Mouse (Mus musculus) B cell, adult 2 months (primary cell): ENCODE measurements around the gene Hist1h4k.

ENCODE experiments used
- DNase-seq, 2 experiments: peaks; one replicate each; pipeline ENCODE4 v3.0.0; 2022

Hist1h4k gene

DNA sequence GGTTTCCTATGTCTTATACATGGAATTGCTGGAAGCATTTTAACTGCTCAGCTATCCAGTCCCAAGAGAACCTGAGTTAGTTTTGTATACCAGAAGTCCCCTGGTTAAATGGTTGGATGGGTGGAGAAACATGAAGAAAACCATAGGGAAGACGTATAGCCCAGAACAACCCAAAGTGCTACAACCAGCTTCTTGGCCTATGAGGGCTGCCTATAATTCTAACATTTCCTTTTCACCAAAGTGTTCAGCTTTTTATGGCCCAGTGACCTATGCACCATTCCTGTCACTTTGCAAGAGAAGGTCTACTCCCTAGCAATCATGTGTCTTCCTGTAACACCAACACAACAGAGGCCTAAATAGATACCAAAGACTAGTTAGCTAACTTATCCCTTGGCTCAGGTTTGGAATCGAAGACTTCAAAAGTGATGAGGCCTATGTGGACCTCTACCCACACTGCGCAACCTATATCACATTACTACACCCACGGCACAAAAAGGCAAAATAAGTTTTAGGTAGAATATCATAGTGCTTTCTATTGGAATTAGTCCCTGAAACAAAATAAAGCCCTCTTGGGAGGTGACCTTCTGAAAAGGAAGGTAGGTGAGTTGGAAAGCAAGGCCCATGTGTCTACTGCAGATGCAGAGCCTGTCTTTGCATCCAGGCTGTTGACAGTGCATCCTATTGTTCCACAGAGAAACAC lies 31.8 kb downstream of the Hist1h4k start:
- DNase-seq, result no peak

DNA sequence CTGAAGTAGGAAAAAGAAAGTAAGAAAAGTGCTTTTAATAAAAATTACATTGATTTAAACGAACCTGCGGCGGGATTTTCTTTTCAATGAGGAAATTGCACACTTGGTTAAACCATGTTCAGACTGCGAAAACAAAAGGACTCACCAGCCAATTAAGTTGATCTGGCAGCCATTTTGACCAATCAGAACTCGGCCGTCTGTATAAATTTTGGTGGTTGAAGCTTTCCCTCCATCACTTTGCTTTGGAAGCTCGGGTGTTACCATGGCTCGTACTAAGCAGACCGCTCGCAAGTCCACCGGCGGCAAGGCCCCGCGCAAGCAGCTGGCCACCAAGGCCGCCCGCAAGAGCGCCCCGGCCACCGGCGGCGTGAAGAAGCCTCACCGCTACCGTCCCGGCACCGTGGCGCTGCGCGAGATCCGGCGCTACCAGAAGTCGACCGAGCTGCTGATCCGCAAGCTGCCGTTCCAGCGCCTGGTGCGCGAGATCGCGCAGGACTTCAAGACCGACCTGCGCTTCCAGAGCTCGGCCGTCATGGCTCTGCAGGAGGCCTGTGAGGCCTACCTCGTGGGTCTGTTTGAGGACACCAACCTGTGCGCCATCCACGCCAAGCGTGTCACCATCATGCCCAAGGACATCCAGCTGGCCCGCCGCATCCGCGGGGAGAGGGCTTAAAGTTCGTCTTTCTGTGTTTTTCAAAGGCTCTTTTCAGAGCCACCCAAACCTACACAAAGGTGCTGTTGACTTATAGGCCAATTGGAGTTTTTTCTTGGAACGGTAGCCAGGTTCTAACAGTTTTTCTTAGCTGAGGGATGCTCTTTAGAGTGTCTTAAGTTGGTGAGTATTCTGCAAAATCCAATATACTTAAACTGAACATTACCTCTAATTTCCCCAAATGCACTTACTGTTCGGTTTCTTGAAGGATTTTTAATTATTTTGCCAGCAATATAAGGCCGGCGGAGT lies 32.6 kb downstream of the Hist1h4k start, which contains the start of gene Hist1h3h:
Hist1h3h (plus strand) TSS at position 263 of the 961 bp plus-strand sequence.
- DNase-seq, result peak; percentile 79 to 80

DNA sequence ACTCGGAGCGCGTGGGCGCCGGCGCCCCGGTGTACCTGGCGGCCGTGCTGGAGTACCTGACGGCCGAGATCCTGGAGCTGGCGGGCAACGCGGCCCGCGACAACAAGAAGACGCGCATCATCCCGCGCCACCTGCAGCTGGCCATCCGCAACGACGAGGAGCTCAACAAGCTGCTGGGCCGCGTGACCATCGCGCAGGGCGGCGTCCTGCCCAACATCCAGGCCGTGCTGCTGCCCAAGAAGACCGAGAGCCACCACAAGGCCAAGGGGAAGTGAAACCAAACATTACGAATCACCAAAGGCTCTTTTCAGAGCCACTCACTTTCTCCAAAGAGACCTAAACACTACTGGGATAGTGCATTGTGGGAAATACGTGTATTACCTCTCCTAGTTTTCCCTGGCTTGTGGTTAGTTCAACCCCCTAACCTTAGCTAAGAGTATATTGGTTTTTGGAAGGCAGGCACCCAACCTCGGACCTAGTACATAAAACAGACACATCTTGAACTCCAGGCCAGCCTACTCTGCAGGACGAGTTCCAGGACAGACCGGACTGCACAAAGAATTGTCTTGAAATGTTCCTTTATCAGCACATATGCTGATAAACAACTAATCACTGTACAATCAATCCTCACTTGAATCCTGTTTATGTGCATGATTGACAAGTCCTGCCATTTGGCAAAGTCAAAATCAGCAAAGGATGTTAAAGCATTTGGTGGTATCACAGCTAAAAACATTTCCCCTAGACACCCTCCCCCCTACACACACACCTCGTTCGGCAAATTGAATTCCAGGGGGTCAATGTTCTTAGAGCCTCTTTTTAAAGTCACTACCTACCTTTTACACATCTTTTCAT lies 33.5 kb downstream of the Hist1h4k start:
- DNase-seq, result peak; percentile 73 to 75

DNA sequence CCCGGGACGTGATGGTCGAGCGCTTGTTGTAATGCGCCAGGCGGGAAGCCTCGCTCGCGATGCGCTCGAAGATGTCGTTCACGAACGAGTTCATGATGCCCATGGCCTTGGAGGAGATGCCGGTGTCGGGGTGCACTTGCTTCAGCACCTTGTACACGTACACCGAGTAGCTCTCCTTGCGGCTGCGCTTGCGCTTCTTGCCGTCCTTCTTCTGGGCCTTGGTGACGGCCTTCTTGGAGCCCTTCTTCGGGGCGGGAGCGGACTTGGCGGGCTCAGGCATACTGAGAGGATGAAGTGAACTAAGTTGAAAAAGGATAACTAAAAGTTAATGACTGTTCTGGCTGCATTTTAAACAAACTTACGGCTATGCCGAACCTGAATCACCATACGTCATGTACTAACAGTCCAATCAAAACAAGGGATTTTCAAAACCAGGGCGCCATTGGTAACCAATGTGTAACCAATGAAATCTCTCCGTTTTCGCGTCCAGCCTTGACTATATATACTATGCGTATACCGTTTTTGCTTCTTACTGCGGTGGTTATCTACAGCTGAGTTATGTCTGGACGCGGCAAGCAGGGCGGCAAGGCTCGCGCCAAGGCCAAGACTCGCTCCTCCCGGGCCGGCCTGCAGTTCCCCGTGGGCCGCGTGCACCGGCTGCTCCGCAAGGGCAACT lies 34.3 kb downstream of the Hist1h4k start, which contains the start of the genes Hist1h2bl and Hist1h2ai:
Hist1h2bl (minus strand) TSS at position 280 of the 676 bp plus-strand sequence.
Hist1h2ai (plus strand) TSS at position 559 of the 676 bp plus-strand sequence.
- DNase-seq, result peak; percentile 80 to 82

DNA sequence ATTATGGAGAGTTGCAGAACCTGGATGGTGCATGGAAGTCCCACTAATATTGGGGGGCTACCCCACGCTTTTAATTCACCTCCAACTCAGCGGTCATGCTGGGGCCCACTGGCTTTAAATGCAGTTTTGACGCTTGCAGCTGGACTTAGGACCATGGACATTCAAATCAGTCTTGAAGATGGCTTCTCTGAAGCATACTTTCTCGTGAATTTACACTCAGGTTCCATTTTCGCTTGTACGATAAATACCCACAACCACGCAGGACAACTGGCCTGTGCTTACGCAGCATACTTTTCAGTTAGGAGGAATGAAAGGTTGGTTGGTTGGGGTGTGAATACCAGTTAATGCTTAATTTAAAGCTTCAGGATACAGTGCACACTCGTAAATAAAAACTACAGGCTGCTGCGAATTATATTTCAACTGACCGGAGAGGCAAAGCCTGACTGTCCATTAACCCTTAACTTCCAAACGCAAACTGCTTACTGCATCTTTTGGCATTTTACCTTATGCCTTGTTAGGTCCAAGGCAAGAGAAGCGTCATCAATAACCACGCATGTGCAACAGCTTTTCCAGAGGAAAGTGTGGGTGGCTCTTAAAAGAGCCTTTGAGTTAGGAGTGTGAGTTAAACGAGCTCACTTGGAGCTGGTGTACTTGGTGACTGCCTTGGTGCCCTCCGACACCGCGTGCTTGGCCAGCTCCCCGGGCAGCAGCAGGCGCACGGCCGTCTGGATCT lies 35.0 kb downstream of the Hist1h4k start:
- peak; percentile 8 for DNase-seq

DNA sequence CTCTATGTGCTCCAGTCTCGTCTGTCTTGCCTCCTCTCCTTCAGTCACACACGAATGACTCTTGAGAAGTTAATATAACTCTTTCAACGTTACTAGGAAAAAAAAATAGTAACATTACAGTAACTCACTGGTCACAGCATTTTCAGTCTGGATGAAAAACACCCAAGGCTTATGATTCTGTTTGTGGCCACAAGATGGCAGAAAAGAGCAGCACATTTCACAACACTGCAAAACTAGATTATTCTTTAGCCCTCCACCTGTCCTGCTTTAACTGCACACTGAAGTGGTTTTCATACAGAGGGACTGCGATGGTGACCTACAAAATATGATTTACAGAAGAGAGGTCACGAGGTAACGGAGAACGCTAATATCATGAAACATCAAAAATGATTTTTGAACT lies 35.6 kb downstream of the Hist1h4k start:
- peak; percentile 76 to 78 for DNase-seq

DNA sequence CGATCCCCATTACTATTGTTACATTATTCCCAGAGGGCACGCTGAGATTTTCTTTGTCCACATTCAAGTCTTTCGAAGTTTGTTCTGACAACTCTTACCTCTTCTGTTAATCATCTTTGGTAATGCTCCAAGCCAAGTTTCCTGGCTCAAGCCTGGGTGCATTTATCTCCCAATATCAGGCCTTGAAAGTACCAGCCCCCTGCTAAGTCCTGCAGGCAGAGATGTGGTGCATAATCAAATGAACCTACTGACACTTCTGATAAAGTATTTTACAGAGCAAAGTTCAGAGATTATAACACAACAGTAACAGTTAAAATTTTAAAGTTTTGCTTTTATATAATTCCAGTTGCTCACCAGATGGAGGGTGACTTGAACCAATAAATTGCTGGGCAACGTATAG lies 38.6 kb downstream of the Hist1h4k start:
- DNase-seq, result no peak

DNA sequence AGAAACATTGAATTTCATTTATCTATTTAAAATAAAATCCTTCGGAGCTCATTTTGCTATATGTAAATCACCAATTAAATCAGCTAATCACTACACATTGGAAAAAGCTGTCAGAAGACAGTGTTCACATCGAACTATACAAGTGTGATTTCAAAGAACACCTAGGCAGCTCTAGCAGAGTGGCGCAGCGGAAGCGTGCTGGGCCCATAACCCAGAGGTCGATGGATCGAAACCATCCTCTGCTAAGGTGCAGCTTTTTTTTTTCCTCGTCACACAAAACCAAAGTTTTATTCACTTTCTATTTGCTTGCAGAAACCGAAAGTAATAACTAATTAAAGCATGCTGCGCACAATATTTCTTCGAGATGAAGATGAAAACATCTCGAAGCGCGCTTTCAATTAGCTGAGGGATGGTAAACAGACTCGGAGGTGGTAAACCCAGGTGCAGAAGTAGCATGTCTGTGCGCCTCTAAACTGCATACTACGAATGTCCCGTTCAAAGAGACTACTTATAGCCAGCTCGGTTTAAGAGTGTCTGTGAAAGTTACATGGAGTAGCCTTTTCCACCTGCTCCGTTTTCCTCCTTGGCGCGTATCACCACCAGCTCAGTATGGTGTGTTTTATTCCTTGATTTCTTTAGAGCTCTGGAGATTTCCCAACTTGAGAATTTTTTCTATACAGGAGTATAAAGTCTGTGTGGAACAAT lies 39.3 kb downstream of the Hist1h4k start:
- DNase-seq, result peak; percentile 91 to 92

DNA sequence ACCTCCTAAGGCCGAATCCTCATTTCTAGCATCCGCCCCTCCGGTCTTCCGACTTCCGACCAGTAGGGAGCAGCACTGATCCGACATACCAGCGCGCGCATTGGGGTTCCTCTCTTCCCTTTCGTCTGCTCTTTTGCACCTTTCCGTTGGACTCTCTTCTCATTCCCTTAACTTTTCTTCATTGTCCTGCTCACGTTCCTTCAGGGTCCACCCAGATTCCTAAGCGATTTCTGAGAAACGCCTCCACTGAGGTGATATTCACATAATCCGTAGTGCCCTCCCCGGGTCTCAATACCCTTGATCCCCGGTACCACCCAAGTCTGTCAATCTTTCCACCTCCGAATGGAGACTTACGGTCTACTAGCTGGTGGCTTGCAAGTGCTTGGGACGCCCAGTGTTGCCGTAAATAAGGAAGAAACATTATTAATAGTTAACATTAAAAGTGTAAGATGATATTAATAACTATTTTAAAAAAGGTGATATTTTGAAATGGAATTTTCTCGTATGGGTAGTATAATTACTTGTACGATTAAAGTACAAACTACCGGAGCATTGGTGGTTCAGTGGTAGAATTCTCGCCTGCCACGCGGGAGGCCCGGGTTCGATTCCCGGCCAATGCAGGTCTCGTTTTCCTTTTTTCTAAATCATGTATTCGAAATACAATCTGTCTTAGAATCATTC lies 40.1 kb downstream of the Hist1h4k start:
- DNase-seq, result peak; percentile 91 to 92

DNA sequence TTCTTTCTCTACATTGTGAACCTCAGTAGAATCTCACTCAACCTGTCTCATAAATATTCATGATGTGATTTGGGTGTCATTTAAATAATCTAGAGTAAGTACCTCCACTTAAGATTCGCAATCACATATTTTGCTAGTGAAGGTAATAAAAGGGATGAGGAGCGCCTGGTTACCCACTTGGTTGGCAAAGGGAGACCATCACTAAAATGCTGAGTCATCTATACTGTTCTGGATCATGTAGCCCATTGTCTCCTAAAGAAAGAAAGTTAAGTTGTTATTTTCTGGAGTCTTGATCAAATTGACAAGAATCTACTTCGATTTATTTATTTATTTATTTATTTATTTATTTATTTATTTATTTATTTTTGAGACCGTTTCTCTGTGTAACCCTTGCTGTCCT lies 43.6 kb downstream of the Hist1h4k start:
- DNase-seq, result no peak
